Mouse (Mus musculus) heart, adult 2 months (tissue): Measurements from ENCODE around the gene Csdc2.
"Not testable (repeated sequence)": the region's sequence is repeated elsewhere in the genome, so short reads cannot be mapped to it uniquely, and the experiment has no call there.

ENCODE experiments used
- CTCF ChIP-seq: fragments of 200-600 bp; IDR thresholded peaks from 2 replicates; pipeline ENCODE4 v1.8.1; 2022; ENCODE audit warnings: antibody characterized with exemption, mild to moderate bottlenecking, moderate library complexity
- EP300 ChIP-seq: fragments of 200-500 bp; IDR thresholded peaks from 2 replicates; pipeline ENCODE4 v1.6.1; 2011; ENCODE audit warnings: low read depth, low read length, control low read depth; ENCODE audit not compliant: insufficient read depth
- POLR2A ChIP-seq: fragments of 200-500 bp; IDR thresholded peaks from 2 replicates; pipeline ENCODE4 v1.6.1; 2011; ENCODE audit warnings: mild to moderate bottlenecking, low read depth, low read length, control low read depth; ENCODE audit not compliant: insufficient read depth

DNA sequence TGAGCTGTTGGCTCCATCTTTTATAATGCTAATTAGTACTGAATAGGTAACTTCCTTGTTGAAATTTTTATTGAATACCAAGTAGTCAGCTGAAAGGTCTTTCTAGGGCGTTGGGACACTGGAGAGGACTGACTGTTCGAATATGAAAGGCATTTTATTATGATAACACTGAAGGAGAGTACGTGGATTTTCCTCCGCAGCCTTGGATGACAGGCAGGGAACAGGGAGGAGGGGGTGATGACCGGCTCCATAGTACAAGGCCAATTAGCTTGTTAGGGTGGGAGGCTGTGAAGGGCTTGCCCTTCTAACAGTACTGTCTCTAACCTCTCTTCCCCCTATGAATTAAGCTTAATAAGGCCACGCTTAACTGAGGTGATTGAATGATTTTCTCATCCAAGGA lies 33.1 kb downstream of the Csdc2 start:
- TF ChIP-seq CTCF, POLR2A, EP300: not testable (repeated sequence)
